Mouse (Mus musculus): ENCODE results near the gene Mnat1. TPM values are rescaled to one million over a fixed set of nuclear protein-coding genes. Genes with fewer than 3 reads are reported as not detected.

Mnat1 gene
- polyA plus RNA-seq, 1 experiment: 30.9 TPM

DNA sequence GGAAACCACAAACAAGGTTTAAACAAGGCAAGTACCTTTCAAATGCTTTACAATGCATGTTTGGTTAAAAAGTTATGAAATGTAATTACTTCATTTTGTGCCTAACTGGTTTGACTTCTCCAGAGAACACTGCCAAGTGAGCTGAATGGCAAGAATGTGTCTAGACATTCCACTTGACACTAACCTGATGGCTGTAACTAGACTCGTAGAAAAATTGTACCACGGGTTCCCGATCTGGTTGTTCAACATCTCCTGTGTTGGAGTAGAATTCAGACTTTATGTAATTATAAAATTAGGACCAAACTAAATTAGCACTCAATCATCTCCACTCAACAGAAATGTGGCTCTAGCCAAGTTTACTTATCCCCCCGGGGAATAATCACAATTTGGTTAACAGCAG is 24.9 kb upstream of the Mnat1 start:
- no peaks in the 10 kb centered on the region for H3K27me3 ChIP-seq (ENCODE audit: control insufficient read depth, insufficient read depth, insufficient read length)
- H3K79me2 ChIP-seq (ENCODE audit: control insufficient read depth, insufficient read depth): peaks cover 36% of the 10 kb centered on the region
- H3ac ChIP-seq (ENCODE audit: control insufficient read depth, insufficient read length, low read depth): no peak overlapping the region
- TF ChIP-seq USF1 (IDR thresholded peaks at IDR 0.05; ENCODE audit: low read depth) (no peak), MYOG (IDR thresholded peaks at IDR 0.05; ENCODE audit: control insufficient read depth, extremely low read depth, insufficient read length) (no peak), CTCF (IDR thresholded peaks at IDR 0.05; ENCODE audit: control insufficient read depth, insufficient read depth, insufficient read length) (no peak), MAX (IDR thresholded peaks at IDR 0.05) (no peak), FOSL1 (IDR thresholded peaks at IDR 0.05; ENCODE audit: insufficient read depth, low read length, poor library complexity, severe bottlenecking) (no peak), CEBPB (IDR thresholded peaks at IDR 0.05; ENCODE audit: low read depth) (no peak), MYOD1 (IDR thresholded peaks at IDR 0.05; ENCODE audit: control insufficient read depth, insufficient read length, low read depth) (no peak)
- H3K4me3 ChIP-seq (ENCODE audit: insufficient read depth, poor library complexity, severe bottlenecking): no peak overlapping the region
- H3K36me3 ChIP-seq (ENCODE audit: control insufficient read depth, insufficient read depth): peaks cover 50% of the 10 kb centered on the region
- H3K79me3 ChIP-seq (ENCODE audit: low read depth): peaks cover 11% of the 10 kb centered on the region

DNA sequence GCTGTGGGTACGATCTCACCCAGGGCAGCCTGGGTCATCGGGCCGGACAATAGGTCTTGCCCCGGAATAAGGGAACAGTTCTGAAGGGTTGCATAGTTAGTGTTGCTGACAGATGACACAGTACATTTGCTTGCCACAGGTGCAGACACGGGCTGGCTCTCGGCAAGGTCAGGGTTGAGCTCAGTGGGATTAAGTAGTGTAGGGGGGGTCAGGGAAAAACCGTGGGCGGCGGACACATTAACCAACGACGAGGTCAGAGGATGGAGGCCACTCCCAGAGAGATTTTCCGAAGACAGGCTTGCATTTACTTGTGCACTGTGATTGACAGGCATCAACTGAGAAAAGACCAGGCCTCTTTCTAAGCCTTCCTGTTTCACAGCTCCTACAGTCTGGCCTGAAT is 19.8 kb upstream of the Mnat1 start:
- H3K79me2 ChIP-seq (ENCODE audit: control insufficient read depth, insufficient read depth): peaks cover 88% of the 10 kb centered on the region
- no peaks in the 10 kb centered on the region for H3K27me3 ChIP-seq (ENCODE audit: control insufficient read depth, insufficient read depth, insufficient read length)
- no peak for TF ChIP-seq CEBPB (IDR thresholded peaks at IDR 0.05; ENCODE audit: low read depth)
- no peak for TF ChIP-seq CTCF (IDR thresholded peaks at IDR 0.05; ENCODE audit: control insufficient read depth, insufficient read depth, insufficient read length)
- no peak for TF ChIP-seq MAX (IDR thresholded peaks at IDR 0.05)
- TF ChIP-seq MYOG (IDR thresholded peaks at IDR 0.05; ENCODE audit: control insufficient read depth, extremely low read depth, insufficient read length): no peak
- no peak for TF ChIP-seq FOSL1 (IDR thresholded peaks at IDR 0.05; ENCODE audit: insufficient read depth, low read length, poor library complexity, severe bottlenecking)
- TF ChIP-seq USF1 (IDR thresholded peaks at IDR 0.05; ENCODE audit: low read depth): no peak
- TF ChIP-seq MYOD1 (IDR thresholded peaks at IDR 0.05; ENCODE audit: control insufficient read depth, insufficient read length, low read depth): no peak
- peaks cover 91% of the 10 kb centered on the region for H3K36me3 ChIP-seq (ENCODE audit: control insufficient read depth, insufficient read depth)
- H3ac ChIP-seq (ENCODE audit: control insufficient read depth, insufficient read length, low read depth): no peak overlapping the region
- H3K4me3 ChIP-seq (ENCODE audit: insufficient read depth, poor library complexity, severe bottlenecking): no peak overlapping the region
- H3K79me3 ChIP-seq (ENCODE audit: low read depth): peaks cover 59% of the 10 kb centered on the region

DNA sequence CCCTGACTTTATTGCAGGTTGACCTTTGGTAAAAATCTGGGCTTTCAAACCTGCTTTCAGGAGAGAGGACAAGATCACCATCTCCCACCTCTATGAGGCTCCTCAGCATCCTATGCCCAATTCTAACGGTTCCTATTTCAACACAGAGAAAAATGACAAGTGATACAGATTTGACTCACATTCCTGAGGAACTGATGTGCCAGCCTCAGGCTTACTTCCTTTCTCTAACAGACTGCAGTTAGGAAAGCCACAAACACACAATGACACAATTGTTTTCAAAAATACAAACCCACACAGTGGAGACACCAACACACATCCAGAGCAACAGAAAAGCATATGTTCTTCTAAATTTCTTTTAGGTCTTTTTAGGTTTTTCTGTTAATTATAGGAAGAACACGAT is 15.7 kb upstream of the Mnat1 start:
- H3K36me3 ChIP-seq (ENCODE audit: control insufficient read depth, insufficient read depth): peaks cover 69% of the 10 kb centered on the region

DNA sequence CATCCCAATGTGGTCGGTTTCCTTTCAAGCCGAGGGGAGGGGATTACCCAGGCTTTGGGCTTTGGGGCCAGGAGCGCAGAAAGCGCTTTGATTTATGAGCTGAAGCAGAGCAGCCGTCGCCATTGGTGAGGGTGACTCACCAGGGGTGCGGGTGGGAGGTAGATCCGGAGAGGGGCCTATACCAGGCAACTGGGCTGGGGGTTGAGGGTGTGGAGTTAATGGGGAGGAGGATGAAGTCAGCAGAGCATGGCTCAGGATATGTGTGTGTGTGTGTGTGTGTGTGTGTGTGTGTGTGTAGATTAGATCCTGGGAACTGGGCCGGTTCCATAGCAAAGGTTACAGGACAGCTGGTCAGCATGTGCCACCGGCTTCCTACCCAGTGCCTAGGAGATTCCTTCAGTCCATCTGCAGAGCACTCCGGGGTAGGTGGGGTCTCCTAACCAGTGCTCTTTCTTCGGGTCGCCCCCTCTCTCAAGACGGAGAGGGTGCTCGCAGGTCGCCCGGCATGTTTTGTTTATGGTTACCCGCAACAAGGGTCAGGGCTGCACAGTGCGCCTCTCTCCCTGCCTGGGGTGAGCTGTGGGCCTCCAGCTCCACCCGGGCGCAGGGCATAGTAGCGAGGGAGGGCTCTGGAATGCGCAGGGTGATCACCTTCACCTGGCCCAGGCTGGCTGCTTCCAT is 12.9 kb upstream of the Mnat1 start:
- H3ac ChIP-seq (ENCODE audit: control insufficient read depth, insufficient read length, low read depth): peak overlapping the region; percentile 69
- no peaks in the 10 kb centered on the region for H3K27me3 ChIP-seq (ENCODE audit: control insufficient read depth, insufficient read depth, insufficient read length)
- peak overlapping the region; percentile 91 for H3K4me3 ChIP-seq (ENCODE audit: insufficient read depth, poor library complexity, severe bottlenecking)
- H3K79me3 ChIP-seq (ENCODE audit: low read depth): peaks cover 66% of the 10 kb centered on the region
- no peak for TF ChIP-seq CEBPB (IDR thresholded peaks at IDR 0.05; ENCODE audit: low read depth)
- peak; percentile 70 for TF ChIP-seq MYOD1 (IDR thresholded peaks at IDR 0.05; ENCODE audit: control insufficient read depth, insufficient read length, low read depth)
- peak; percentile 67 for TF ChIP-seq MAX (IDR thresholded peaks at IDR 0.05)
- H3K36me3 ChIP-seq (ENCODE audit: control insufficient read depth, insufficient read depth): peaks cover 42% of the 10 kb centered on the region
- H3K79me2 ChIP-seq (ENCODE audit: control insufficient read depth, insufficient read depth): peaks cover 75% of the 10 kb centered on the region

More for the DNA sequence above, 15.7 kb upstream of the Mnat1 start:
- peaks cover 99% of the 10 kb centered on the region for H3K79me2 ChIP-seq (ENCODE audit: control insufficient read depth, insufficient read depth)
- no peak for TF ChIP-seq FOSL1 (IDR thresholded peaks at IDR 0.05; ENCODE audit: insufficient read depth, low read length, poor library complexity, severe bottlenecking)
- TF ChIP-seq USF1 (IDR thresholded peaks at IDR 0.05; ENCODE audit: low read depth): no peak
- no peak for TF ChIP-seq CEBPB (IDR thresholded peaks at IDR 0.05; ENCODE audit: low read depth)
- no peak for TF ChIP-seq MAX (IDR thresholded peaks at IDR 0.05)
- no peak for TF ChIP-seq CTCF (IDR thresholded peaks at IDR 0.05; ENCODE audit: control insufficient read depth, insufficient read depth, insufficient read length)
- no peak for TF ChIP-seq MYOD1 (IDR thresholded peaks at IDR 0.05; ENCODE audit: control insufficient read depth, insufficient read length, low read depth)
- no peak for TF ChIP-seq MYOG (IDR thresholded peaks at IDR 0.05; ENCODE audit: control insufficient read depth, extremely low read depth, insufficient read length)
- no peak overlapping the region for H3ac ChIP-seq (ENCODE audit: control insufficient read depth, insufficient read length, low read depth)
- no peaks in the 10 kb centered on the region for H3K27me3 ChIP-seq (ENCODE audit: control insufficient read depth, insufficient read depth, insufficient read length)
- no peak overlapping the region for H3K4me3 ChIP-seq (ENCODE audit: insufficient read depth, poor library complexity, severe bottlenecking)
- peaks cover 90% of the 10 kb centered on the region for H3K79me3 ChIP-seq (ENCODE audit: low read depth)

DNA sequence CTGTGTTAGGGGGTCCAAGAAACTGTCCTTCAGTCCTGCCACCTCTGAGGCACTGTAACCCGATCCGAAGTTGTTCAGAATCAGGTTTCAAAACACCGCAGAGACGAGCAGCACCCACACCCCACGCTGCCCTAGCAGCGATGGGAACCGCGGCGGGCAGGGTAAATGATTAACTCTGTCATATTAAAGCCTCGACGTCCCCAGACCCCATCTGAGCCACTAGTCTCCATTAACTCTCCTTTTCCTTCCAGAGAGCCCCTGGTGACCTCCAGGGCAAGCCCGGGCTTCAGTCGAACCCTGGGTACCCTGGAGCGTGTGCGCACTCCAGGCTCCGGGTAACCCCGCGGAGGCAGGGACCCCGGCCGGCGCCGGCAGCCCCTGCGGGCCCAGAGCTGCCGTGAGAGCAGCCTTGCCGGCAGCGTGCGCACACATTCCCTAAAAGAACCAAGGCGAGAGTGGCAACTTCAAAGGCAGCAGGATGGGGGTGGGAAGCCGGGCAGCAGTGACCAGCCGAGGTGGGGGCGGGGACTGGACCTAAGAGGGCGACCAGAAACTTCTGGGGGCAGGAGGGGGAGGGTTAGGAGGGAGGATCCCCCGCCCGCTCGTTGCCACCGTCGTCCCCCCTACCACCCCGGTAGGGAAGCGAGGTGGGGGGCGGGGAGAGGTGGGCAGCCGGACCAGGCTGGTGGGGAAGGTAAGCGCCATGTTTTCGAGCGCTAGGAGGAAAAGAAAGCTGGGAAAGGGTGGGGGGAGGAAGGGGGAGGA is 11.8 kb upstream of the Mnat1 start:
- Histone ChIP-seq H3K27me3 (ENCODE audit: control insufficient read depth, insufficient read depth, insufficient read length) (no peaks in the 10 kb centered on the region), H3ac (ENCODE audit: control insufficient read depth, insufficient read length, low read depth) (peak overlapping the region; percentile 69), H3K79me3 (ENCODE audit: low read depth) (peaks cover 54% of the 10 kb centered on the region), H3K36me3 (ENCODE audit: control insufficient read depth, insufficient read depth) (peaks cover 30% of the 10 kb centered on the region), H3K79me2 (ENCODE audit: control insufficient read depth, insufficient read depth) (peaks cover 63% of the 10 kb centered on the region), H3K4me3 (ENCODE audit: insufficient read depth, poor library complexity, severe bottlenecking) (peak overlapping the region; percentile 91)
- TF ChIP-seq FOSL1 (IDR thresholded peaks at IDR 0.05; ENCODE audit: insufficient read depth, low read length, poor library complexity, severe bottlenecking) (no peak), USF1 (IDR thresholded peaks at IDR 0.05; ENCODE audit: low read depth) (no peak), MYOD1 (IDR thresholded peaks at IDR 0.05; ENCODE audit: control insufficient read depth, insufficient read length, low read depth) (no peak), MYOG (IDR thresholded peaks at IDR 0.05; ENCODE audit: control insufficient read depth, extremely low read depth, insufficient read length) (no peak), CEBPB (IDR thresholded peaks at IDR 0.05; ENCODE audit: low read depth) (no peak), CTCF (IDR thresholded peaks at IDR 0.05; ENCODE audit: control insufficient read depth, insufficient read depth, insufficient read length) (no peak), MAX (IDR thresholded peaks at IDR 0.05) (no peak)

Data from C2C12 (cell line).